Comparison of ENCODE assay signal across 7 mouse cellular contexts in the genomic region with DNA sequence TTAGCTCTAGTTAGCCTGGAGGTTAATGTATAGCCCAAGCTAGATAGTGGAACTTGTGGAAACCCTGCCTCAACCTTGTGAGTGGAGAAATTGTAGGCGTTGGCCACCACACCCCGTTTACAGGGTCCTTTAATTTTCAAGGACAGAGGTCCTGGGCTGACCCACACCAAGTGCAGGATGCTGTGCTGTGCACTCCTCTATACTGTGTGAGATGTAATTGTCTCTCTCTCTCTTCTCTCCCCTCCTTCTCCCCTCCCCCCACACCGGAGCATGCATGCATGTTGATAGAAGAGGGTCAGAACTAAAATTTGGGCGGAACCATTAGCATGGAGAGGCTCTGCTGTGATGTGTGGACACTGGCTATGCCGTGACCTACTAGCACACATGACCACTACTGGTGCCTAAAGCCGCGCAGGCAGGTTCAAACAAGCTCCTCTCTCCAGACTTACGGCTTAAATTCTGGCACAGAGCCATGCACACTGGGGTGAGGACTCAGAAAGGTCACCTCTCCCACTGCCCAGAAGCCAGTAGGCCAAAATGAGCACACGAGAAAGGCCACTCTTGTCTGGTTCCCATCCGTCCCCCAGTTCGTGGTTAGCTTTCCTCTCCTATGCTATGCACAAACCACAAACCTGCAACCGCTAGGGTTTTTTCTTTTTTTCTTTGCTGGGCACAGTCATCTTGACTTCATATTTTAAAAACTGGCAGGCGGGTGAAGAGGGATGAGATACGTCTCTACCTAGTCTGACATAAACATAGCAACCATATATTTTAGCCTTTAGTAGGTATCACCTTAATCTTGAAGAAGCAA. TPM values are rescaled to one million over a fixed set of nuclear protein-coding genes. Genes with fewer than 3 reads are reported as not detected.
A peak's percentile ranks its signal among the peaks of the same experiment; 100 is the strongest.
DNase-seq lines count a peak whose midpoint lies in the region; ATAC-seq lines count a peak whose summit lies in the region.

No protein-coding gene starts in this region.

- peak; percentile 20 for ATAC-seq in CD4-positive, CD25-positive, alpha-beta regulatory T cell, adult 4 months
- peak; percentile 28; the same call in 1 of the 2 replicates for ATAC-seq in megakaryocyte, adult 5-6 weeks (ENCODE audit: poor library complexity, severe bottlenecking)

- DNase-seq in MN1 (ENCODE audit: low spot score): peak; percentile 39
- peak; percentile 57 for DNase-seq in induced T-regulatory cell, adult 2 months (ENCODE audit: low read depth)
- no peak for DNase-seq in thymus, postnatal 14 days
- DNase-seq in adrenal gland, adult 2 months: no peak
- no peak for DNase-seq in urinary bladder, adult 2 months (ENCODE audit: low spot score)

RNA-seq across cellular contexts. Expression of gene Batf3, which starts 0.6 kb away (rescaled TPM):
- not detected for polyA plus RNA-seq in CD4-positive, CD25-positive, alpha-beta regulatory T cell, adult 4 months (2017; shearing (Covaris generic))
- 5.2 and 11.7 TPM in 2 replicates for total RNA-seq in megakaryocyte, adult 5-6 weeks (2015)
- total RNA-seq in megakaryocyte, adult 5-6 weeks (2017): 1.8 and 3.4 TPM in 2 replicates
- 1 to 10 TPM; 2.2 TPM for total RNA-seq in adrenal gland, adult 2 months (2021)
- 3.5 and 4.9 TPM in 2 replicates for polyA plus RNA-seq in adrenal gland, adult 2 months (2012; rRNA removed)
- polyA plus RNA-seq in urinary bladder, adult 2 months (2012; rRNA removed): 4.5 and 4.7 TPM in 2 replicates

RNA-seq across cellular contexts. Expression of gene Nsl1, which starts 34.3 kb away (rescaled TPM):
- 1 to 10 TPM; 1.6 to 3.7 TPM for polyA plus RNA-seq in CD4-positive, CD25-positive, alpha-beta regulatory T cell, adult 4 months (2017; shearing (Covaris generic))
- 7.3 and 8.1 TPM in 2 replicates for total RNA-seq in megakaryocyte, adult 5-6 weeks (2015)
- total RNA-seq in megakaryocyte, adult 5-6 weeks (2017): 19.7 and 22.0 TPM in 2 replicates
- total RNA-seq in adrenal gland, adult 2 months (2021): 1 to 10 TPM in 1 of 2 experiments, under 1 TPM in 1; 0.52 to 1.2 TPM
- polyA plus RNA-seq in adrenal gland, adult 2 months (2012; rRNA removed): 0.17 and 0.22 TPM in 2 replicates
- polyA plus RNA-seq in urinary bladder, adult 2 months (2012; rRNA removed): 0.80 and 1.3 TPM in 2 replicates

RNA-seq across cellular contexts. Expression of gene Tatdn3, which starts 34.3 kb away (rescaled TPM):
- polyA plus RNA-seq in CD4-positive, CD25-positive, alpha-beta regulatory T cell, adult 4 months (2017; shearing (Covaris generic)): 10 to 100 TPM; 10.8 to 11.5 TPM
- total RNA-seq in megakaryocyte, adult 5-6 weeks (2015): 20.0 and 24.7 TPM in 2 replicates
- 9.9 and 11.8 TPM in 2 replicates for total RNA-seq in megakaryocyte, adult 5-6 weeks (2017)
- total RNA-seq in adrenal gland, adult 2 months (2021): 10 to 100 TPM; 12.4 to 14.5 TPM
- polyA plus RNA-seq in adrenal gland, adult 2 months (2012; rRNA removed): 2.2 and 5.9 TPM in 2 replicates
- polyA plus RNA-seq in urinary bladder, adult 2 months (2012; rRNA removed): 32.4 and 36.2 TPM in 2 replicates

Comparison
In these comparisons a context has a peak if more than half of its experiments do, and no peak if none do; other contexts are left out.
1. DNase-seq: peak in MN1 (single experiment) and induced T-regulatory cell, adult 2 months (single experiment); none in thymus, postnatal 14 days (single experiment), adrenal gland, adult 2 months (single experiment) and urinary bladder, adult 2 months (single experiment).